Mouse (Mus musculus): ENCODE measurements around the gene Eif2b5. TPM values are rescaled to one million over a fixed set of nuclear protein-coding genes. Genes with fewer than 3 reads are reported as not detected.
"Not testable (repeated sequence)": the region's sequence is repeated elsewhere in the genome, so short reads cannot be mapped to it uniquely, and the experiment has no call there.

Gene Eif2b5
- polyA plus RNA-seq (2011; ENCODE audit: insufficient read depth, insufficient read length, low read depth, missing spikeins): 86.6 and 94.0 TPM in 2 replicates

- Histone ChIP-seq H3K27me3 (ENCODE audit: control insufficient read depth, insufficient read depth, low read length, poor library complexity, severe bottlenecking) (no peaks in the 10 kb centered on the region), H3K9ac (ENCODE audit: low read depth, poor library complexity, severe bottlenecking) (peak within 1 kb of the TSS; percentile 79), H3K9me3 (replicated peaks; ENCODE audit: control insufficient read depth, insufficient read depth, low read length, poor library complexity, severe bottlenecking) (no peaks in the 10 kb centered on the region; the same call in 1 of the 2 replicates), H3K27ac (ENCODE audit: insufficient read depth, low read length) (peak within 1 kb of the TSS; percentile 19), H3K36me3 (ENCODE audit: control insufficient read depth, insufficient read depth, low read length, poor library complexity, severe bottlenecking) (peaks cover 27% of the 10 kb centered on the region), H3K4me1 (ENCODE audit: control insufficient read depth, insufficient read depth, low read length) (no peaks in the 10 kb centered on the region), H3K4me3 (ENCODE audit: low read depth, low read length) (peak within 1 kb of the TSS; percentile 99)
- TF ChIP-seq EP300 (IDR thresholded peaks at IDR 0.05; ENCODE audit: insufficient read depth, low read depth, low read length) (peak; percentile 84; the same call in 1 of the 2 replicates), POLR2A (IDR thresholded peaks at IDR 0.05; ENCODE audit: insufficient read depth, low read length) (peak; percentile 80), CTCF (IDR thresholded peaks at IDR 0.05; ENCODE audit: low read depth, low read length) (no peak)
These were observed at the start of gene Eif2b5 for GRCm38 (mm10) chr16:20498677-20499475. Gene Eif2b5, plus strand, starts transcription at chr16:20498817.

- H3K4me3 ChIP-seq (ENCODE audit: low read depth, low read length): no peak overlapping the region; the same call in 1 of the 2 replicates
- peak overlapping the region; percentile 69 for H3K27ac ChIP-seq (ENCODE audit: insufficient read depth, low read length)
- TF ChIP-seq CTCF (IDR thresholded peaks at IDR 0.05; ENCODE audit: low read depth, low read length): no peak
- no peak for TF ChIP-seq EP300 (IDR thresholded peaks at IDR 0.05; ENCODE audit: insufficient read depth, low read depth, low read length)
- no peak for TF ChIP-seq POLR2A (IDR thresholded peaks at IDR 0.05; ENCODE audit: insufficient read depth, low read length)
- H3K9me3 ChIP-seq (replicated peaks; ENCODE audit: control insufficient read depth, insufficient read depth, low read length, poor library complexity, severe bottlenecking): no peaks in the 10 kb centered on the region
- no peaks in the 10 kb centered on the region for H3K27me3 ChIP-seq (ENCODE audit: control insufficient read depth, insufficient read depth, low read length, poor library complexity, severe bottlenecking)
- H3K36me3 ChIP-seq (ENCODE audit: control insufficient read depth, insufficient read depth, low read length, poor library complexity, severe bottlenecking): peaks cover 4% of the 10 kb centered on the region
- H3K9ac ChIP-seq (ENCODE audit: low read depth, poor library complexity, severe bottlenecking): peak overlapping the region; percentile 70
- peaks cover 1% of the 10 kb centered on the region for H3K4me1 ChIP-seq (ENCODE audit: control insufficient read depth, insufficient read depth, low read length)
These were observed 46.8 kb upstream of the Eif2b5 start for GRCm38 (mm10) chr16:20451774-20452173.

GRCm38 (mm10) chr16:20454155-20454654 lies 44.4 kb upstream of the Eif2b5 start:
- peak overlapping the region; percentile 74 for H3K4me3 ChIP-seq (ENCODE audit: low read depth, low read length)
- H3K4me1 ChIP-seq (ENCODE audit: control insufficient read depth, insufficient read depth, low read length): peaks cover 1% of the 10 kb centered on the region
- no peaks in the 10 kb centered on the region for H3K27me3 ChIP-seq (ENCODE audit: control insufficient read depth, insufficient read depth, low read length, poor library complexity, severe bottlenecking)
- H3K36me3 ChIP-seq (ENCODE audit: control insufficient read depth, insufficient read depth, low read length, poor library complexity, severe bottlenecking): peaks cover 4% of the 10 kb centered on the region
- H3K9ac ChIP-seq (ENCODE audit: low read depth, poor library complexity, severe bottlenecking): peak overlapping the region; percentile 43
- H3K27ac ChIP-seq (ENCODE audit: insufficient read depth, low read length): peak overlapping the region; percentile 19
- no peak for TF ChIP-seq CTCF (IDR thresholded peaks at IDR 0.05; ENCODE audit: low read depth, low read length)
- TF ChIP-seq EP300 (IDR thresholded peaks at IDR 0.05; ENCODE audit: insufficient read depth, low read depth, low read length): no peak
- peak; percentile 55 for TF ChIP-seq POLR2A (IDR thresholded peaks at IDR 0.05; ENCODE audit: insufficient read depth, low read length)
- no peaks in the 10 kb centered on the region for H3K9me3 ChIP-seq (replicated peaks; ENCODE audit: control insufficient read depth, insufficient read depth, low read length, poor library complexity, severe bottlenecking)

- Histone ChIP-seq H3K36me3 (ENCODE audit: control insufficient read depth, insufficient read depth, low read length, poor library complexity, severe bottlenecking) (peaks cover 4% of the 10 kb centered on the region), H3K4me1 (ENCODE audit: control insufficient read depth, insufficient read depth, low read length) (peaks cover 1% of the 10 kb centered on the region), H3K27me3 (ENCODE audit: control insufficient read depth, insufficient read depth, low read length, poor library complexity, severe bottlenecking) (no peaks in the 10 kb centered on the region), H3K9me3 (replicated peaks; ENCODE audit: control insufficient read depth, insufficient read depth, low read length, poor library complexity, severe bottlenecking) (no peaks in the 10 kb centered on the region), H3K4me3 (ENCODE audit: low read depth, low read length) (no peak overlapping the region), H3K9ac (ENCODE audit: low read depth, poor library complexity, severe bottlenecking) (no peak overlapping the region), H3K27ac (ENCODE audit: insufficient read depth, low read length) (no peak overlapping the region)
- TF ChIP-seq CTCF (IDR thresholded peaks at IDR 0.05; ENCODE audit: low read depth, low read length) (no peak), POLR2A (IDR thresholded peaks at IDR 0.05; ENCODE audit: insufficient read depth, low read length) (no peak), EP300 (IDR thresholded peaks at IDR 0.05; ENCODE audit: insufficient read depth, low read depth, low read length) (no peak)
These were observed 42.5 kb upstream of the Eif2b5 start for GRCm38 (mm10) chr16:20456106-20456505.

- not testable (repeated sequence) for H3K4me1 ChIP-seq (ENCODE audit: control insufficient read depth, insufficient read depth, low read length); H3K27ac ChIP-seq (ENCODE audit: insufficient read depth, low read length); H3K36me3 ChIP-seq (ENCODE audit: control insufficient read depth, insufficient read depth, low read length, poor library complexity, severe bottlenecking); H3K9me3 ChIP-seq (replicated peaks; ENCODE audit: control insufficient read depth, insufficient read depth, low read length, poor library complexity, severe bottlenecking); H3K4me3 ChIP-seq (ENCODE audit: low read depth, low read length); H3K9ac ChIP-seq (ENCODE audit: low read depth, poor library complexity, severe bottlenecking); H3K27me3 ChIP-seq (ENCODE audit: control insufficient read depth, insufficient read depth, low read length, poor library complexity, severe bottlenecking)
These were observed 39.9 kb upstream of the Eif2b5 start for GRCm38 (mm10) chr16:20458736-20459135.

GRCm38 (mm10) chr16:20464725-20465124 lies 33.9 kb upstream of the Eif2b5 start:
- no peak overlapping the region for H3K4me3 ChIP-seq (ENCODE audit: low read depth, low read length)
- H3K27ac ChIP-seq (ENCODE audit: insufficient read depth, low read length): no peak overlapping the region
- H3K27me3 ChIP-seq (ENCODE audit: control insufficient read depth, insufficient read depth, low read length, poor library complexity, severe bottlenecking): no peaks in the 10 kb centered on the region
- no peak overlapping the region for H3K9ac ChIP-seq (ENCODE audit: low read depth, poor library complexity, severe bottlenecking)
- no peaks in the 10 kb centered on the region for H3K36me3 ChIP-seq (ENCODE audit: control insufficient read depth, insufficient read depth, low read length, poor library complexity, severe bottlenecking)
- H3K4me1 ChIP-seq (ENCODE audit: control insufficient read depth, insufficient read depth, low read length): no peaks in the 10 kb centered on the region
- TF ChIP-seq CTCF (IDR thresholded peaks at IDR 0.05; ENCODE audit: low read depth, low read length) (no peak), EP300 (IDR thresholded peaks at IDR 0.05; ENCODE audit: insufficient read depth, low read depth, low read length) (no peak), POLR2A (IDR thresholded peaks at IDR 0.05; ENCODE audit: insufficient read depth, low read length) (no peak)
- H3K9me3 ChIP-seq (replicated peaks; ENCODE audit: control insufficient read depth, insufficient read depth, low read length, poor library complexity, severe bottlenecking): peaks cover 6% of the 10 kb centered on the region; the same call in 1 of the 2 replicates
